Mouse (Mus musculus): ENCODE results near the gene Rnf214. TPM values are rescaled to one million over a fixed set of nuclear protein-coding genes. Genes with fewer than 3 reads are reported as not detected.

Rnf214 gene
- polyA plus RNA-seq (2015; fragmentation: Nextera tagmentation; extraction: Ambion mirVana) = 40.6 and 45.9 TPM in 2 replicates

DNA sequence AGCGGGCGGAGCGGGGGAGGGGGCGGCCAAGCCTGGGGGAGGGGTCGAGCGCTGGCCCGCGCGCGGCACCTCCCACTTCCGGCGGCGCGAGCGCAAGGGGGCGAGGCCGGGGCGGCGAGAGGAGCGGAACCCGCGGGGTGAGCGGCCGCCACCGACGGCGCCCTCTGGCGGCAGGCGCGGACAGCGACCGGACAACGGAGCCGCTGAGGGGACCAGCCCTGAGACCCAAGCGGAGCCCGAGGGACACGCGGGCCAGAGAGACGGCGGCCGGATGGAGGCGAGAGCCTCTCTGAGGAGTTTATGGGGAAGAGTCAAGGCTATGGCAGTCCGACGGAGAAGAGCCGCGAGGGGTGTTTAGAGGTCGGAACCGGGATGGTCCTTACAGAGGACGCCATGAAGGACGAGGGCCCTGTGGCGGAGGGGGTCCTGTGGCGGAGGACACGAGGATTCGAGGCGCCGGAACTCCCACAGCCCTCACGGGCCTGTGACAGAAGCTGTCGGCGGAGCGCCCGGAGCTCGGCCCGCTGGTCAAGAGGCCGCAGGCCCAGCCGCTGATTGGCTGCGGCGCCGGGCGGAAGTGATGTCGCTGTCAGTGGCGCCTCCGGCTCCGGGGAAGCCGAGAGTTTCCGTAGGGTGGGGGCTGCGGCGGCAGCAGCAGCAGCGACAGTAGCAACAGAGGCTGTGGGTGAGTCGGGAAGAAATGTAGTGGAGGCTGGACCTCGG, at the start of gene Rnf214, which contains the start of gene Pcsk7:
Rnf214 (minus strand) TSS at position 557 of the 723 bp plus-strand sequence.
Pcsk7 (plus strand) TSS at position 143 of the 723 bp plus-strand sequence.
- under 1% methylated on average over 76 of the region's 80 CpGs for WGBS
- Histone ChIP-seq H3K4me2 (peak within 1 kb of the TSS; percentile 77), H3K27me3 (replicated peaks) (no peaks in the 10 kb centered on the region), H3K9ac (peak within 1 kb of the TSS; percentile 96), H3K36me3 (peaks cover 21% of the 10 kb centered on the region), H3K9me3 (no peaks in the 10 kb centered on the region), H3K27ac (peak within 1 kb of the TSS; percentile 98), H3K4me1 (peaks cover 7% of the 10 kb centered on the region), H3K4me3 (replicated peaks) (peak within 1 kb of the TSS; percentile 92)
- peak; percentile 92 for ATAC-seq (ENCODE audit: insufficient read depth, low FRiP score, low read depth)

DNA sequence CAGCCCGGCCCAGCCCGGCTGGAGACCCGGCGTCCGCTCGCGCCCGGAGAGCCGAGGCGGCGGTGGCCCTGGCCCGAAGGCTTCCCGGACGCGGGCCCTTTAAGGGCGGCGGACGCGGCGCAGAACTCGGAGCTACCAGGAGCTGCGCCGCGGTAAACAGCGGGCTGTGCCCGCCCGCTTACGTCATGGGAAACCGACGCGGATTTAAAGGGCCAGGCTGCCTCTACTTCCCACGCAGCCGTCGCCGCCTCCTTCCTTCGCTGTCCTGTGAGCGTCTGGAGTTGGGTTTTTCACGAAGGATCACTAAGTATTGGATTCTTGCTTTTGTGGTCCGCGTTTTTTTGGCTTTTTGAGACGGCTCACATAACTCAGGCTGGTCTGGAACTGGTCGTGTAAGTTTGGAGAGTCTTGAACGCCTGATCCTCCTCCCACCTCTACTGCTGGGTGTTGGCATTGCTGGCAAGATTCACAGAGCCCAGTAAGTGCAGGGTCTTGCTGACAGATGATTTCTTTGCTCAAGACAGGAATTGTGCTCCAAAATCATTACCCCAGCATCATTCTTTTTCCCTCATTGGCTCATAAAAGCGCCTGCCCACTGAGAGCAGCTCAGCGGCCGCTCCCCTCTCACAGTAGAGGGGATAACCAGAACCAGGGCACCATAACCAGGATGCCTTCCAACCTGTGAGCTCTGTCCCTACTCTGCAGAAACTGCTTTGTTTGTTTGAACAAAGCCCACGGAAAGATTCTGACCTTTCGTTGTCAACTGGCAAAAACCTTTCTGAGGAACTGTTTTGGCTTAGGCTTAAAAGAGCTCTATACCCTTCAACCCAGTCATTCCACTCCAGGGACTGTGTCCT, 48.6 kb upstream of the Rnf214 start, which contains the start of gene Sidt2:
Sidt2 (minus strand) TSS at position 152 of the 857 bp plus-strand sequence.
- H3K9me3 ChIP-seq = no peaks in the 10 kb centered on the region
- H3K27ac ChIP-seq = peak within 1 kb of the TSS; percentile 89
- peaks cover 20% of the 10 kb centered on the region for H3K4me1 ChIP-seq
- peak within 1 kb of the TSS; percentile 81 for H3K4me3 ChIP-seq (replicated peaks)
- peak within 1 kb of the TSS; percentile 85 for H3K9ac ChIP-seq
- H3K27me3 ChIP-seq (replicated peaks) = no peaks in the 10 kb centered on the region
- peak; percentile 97 for ATAC-seq (ENCODE audit: insufficient read depth, low FRiP score, low read depth)
- peaks cover 8% of the 10 kb centered on the region; the same call in 1 of the 2 replicates for H3K36me3 ChIP-seq
- WGBS = under 1% methylated on average over 48 of the region's 48 CpGs
- peak within 1 kb of the TSS; percentile 82 for H3K4me2 ChIP-seq

DNA sequence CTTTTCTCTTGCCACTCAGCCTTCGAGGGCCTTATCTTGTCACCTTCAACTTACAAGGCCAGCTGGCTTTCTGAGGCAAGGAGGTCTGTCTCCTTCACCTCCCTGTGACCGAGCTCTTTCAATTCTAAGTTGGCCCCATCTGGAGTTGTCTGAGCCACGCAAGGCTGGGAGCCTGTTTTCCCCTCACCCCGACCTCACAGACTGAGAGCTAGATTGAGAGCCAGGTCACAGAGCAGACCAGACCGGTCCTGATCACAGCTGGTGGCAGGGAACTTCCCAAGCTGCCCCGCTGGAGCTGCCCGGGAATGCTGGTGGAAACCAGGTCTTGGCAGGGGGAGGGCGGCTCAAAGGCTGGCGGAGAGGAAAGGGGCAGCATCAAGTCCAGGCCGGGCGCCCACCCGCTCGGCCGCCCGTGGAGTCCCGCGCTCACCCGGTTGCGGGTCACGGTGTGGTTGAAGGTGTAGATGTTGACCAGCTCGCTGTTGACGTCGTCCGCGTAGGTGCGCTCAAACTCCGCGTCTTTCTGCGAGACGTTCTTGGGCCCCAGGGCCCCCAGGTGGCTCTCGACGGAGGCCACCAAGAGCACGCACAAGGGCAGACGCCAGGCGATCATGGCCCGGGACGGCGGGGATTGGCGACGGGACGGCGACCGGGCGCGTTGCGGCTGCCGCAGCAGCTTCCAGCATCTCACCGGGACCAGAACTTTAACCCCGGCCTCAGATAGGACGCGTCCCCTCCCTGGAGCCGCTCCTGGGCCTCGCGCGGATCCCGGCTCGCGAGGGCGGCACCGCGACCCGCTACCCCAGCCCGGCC, 47.8 kb upstream of the Rnf214 start:
- H3K4me2 ChIP-seq = peak overlapping the region; percentile 82
- H3K4me1 ChIP-seq = peaks cover 17% of the 10 kb centered on the region
- under 1% methylated on average over 62 of the region's 63 CpGs for WGBS
- H3K27ac ChIP-seq = peak overlapping the region; percentile 89
- no peaks in the 10 kb centered on the region for H3K27me3 ChIP-seq (replicated peaks)
- H3K9ac ChIP-seq = peak overlapping the region; percentile 85
- peaks cover 16% of the 10 kb centered on the region; the same call in 1 of the 2 replicates for H3K36me3 ChIP-seq
- H3K4me3 ChIP-seq (replicated peaks) = peak overlapping the region; percentile 81
- H3K9me3 ChIP-seq = no peaks in the 10 kb centered on the region
- ATAC-seq (ENCODE audit: insufficient read depth, low FRiP score, low read depth) = peak; percentile 52

DNA sequence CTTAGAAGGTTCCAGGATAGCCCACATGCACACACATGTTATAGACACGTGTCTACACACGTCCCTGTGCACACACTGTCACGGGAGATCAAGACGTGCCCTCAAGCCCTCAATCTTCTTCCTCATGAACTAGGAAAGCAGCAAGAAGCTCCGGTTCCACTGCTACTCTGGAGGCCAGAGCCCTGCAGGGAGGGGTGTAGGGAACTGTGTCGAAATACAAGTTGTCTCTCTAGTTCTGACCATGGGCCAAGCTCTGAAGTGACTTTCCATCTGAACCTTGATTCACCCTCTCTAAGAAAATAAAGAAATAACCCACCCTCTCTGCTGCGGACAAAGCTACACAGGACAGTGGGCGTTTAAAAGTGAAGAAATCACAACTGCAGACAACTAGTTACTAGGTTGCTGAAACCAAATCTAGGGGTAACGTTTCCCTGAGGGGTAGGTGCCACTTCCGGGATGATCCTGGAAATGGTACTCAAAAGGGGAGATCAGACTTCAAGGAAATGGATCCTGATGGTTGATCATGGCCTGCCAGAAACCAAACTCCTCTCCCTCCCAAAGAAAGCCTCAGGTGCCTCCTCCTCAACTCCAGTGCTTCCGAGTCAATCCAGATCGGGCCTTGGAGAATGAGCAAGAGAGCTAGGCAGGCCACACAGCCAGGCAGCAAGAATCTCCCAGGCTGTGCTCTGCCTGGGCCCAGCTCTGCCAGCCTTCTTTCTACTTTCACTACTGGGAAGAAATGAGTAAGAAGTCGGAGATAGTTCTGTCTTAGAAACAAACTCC, 47.0 kb upstream of the Rnf214 start:
- ATAC-seq (ENCODE audit: insufficient read depth, low FRiP score, low read depth) = no peak

DNA sequence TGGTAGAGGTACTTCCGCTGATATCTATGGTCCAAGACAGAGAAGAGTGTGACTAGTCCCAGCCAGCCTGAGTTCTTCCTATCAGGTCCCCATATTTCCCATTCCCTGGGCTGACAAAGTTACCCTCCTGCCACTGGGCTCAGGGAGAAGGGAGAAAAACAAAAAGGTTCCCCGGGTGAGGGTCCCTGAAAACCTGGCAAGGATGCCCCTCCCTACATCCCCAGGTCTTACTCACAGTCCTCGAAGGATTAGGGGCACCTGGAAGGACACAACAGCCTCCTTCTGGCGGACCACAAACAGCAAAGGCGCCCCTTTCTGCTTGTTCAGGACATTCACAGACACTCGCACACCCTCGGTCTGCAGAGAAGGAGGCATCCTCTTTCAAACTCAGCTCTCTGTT, 46.2 kb upstream of the Rnf214 start:
- ATAC-seq (ENCODE audit: insufficient read depth, low FRiP score, low read depth) = no peak
- 81% methylated on average over 7 of the region's 7 CpGs for WGBS
- Histone ChIP-seq H3K27me3 (replicated peaks) (no peaks in the 10 kb centered on the region), H3K9ac (no peak overlapping the region), H3K4me3 (replicated peaks) (peak overlapping the region; percentile 81; the same call in 1 of the 2 replicates), H3K4me1 (peaks cover 17% of the 10 kb centered on the region), H3K27ac (no peak overlapping the region), H3K36me3 (peaks cover 25% of the 10 kb centered on the region), H3K4me2 (peak overlapping the region; percentile 82), H3K9me3 (no peaks in the 10 kb centered on the region)

More for the DNA sequence above, 47.0 kb upstream of the Rnf214 start:
- peak overlapping the region; percentile 82 for H3K4me2 ChIP-seq
- no peaks in the 10 kb centered on the region for H3K9me3 ChIP-seq
- 47% methylated on average over 13 of the region's 13 CpGs for WGBS
- peak overlapping the region; percentile 81 for H3K4me3 ChIP-seq (replicated peaks)
- no peaks in the 10 kb centered on the region for H3K27me3 ChIP-seq (replicated peaks)
- peak overlapping the region; percentile 85; the same call in 1 of the 2 replicates for H3K9ac ChIP-seq
- H3K4me1 ChIP-seq = peaks cover 17% of the 10 kb centered on the region
- H3K27ac ChIP-seq = peak overlapping the region; percentile 89; the same call in 1 of the 2 replicates
- H3K36me3 ChIP-seq = peaks cover 18% of the 10 kb centered on the region; the same call in 1 of the 2 replicates

DNA sequence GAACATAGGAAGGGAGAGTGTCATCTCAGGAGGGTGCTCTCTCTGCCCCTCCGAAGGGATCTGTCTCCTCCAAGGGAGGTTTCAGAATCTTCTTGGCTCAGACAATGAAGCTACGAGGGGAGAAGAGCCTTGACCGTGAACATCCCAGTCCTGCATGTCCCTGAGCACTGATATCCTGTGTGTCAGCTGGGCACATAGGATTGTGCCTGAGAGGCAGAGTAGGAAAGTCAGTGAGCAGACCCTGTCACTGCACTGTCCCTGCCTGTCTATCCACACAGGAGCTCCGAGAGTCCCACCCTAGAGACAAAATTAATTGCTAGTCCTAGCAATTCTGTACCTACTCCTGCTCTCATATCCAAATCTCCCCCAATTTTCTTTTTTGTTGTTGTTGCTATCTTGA, 45.3 kb upstream of the Rnf214 start:
- Histone ChIP-seq H3K9ac (no peak overlapping the region), H3K9me3 (no peaks in the 10 kb centered on the region), H3K4me1 (peaks cover 17% of the 10 kb centered on the region), H3K36me3 (peaks cover 25% of the 10 kb centered on the region), H3K4me3 (replicated peaks) (no peak overlapping the region), H3K4me2 (no peak overlapping the region), H3K27ac (no peak overlapping the region), H3K27me3 (replicated peaks) (no peaks in the 10 kb centered on the region)
- WGBS = 85% methylated on average over 4 of the region's 4 CpGs
- no peak for ATAC-seq (ENCODE audit: insufficient read depth, low FRiP score, low read depth)

DNA sequence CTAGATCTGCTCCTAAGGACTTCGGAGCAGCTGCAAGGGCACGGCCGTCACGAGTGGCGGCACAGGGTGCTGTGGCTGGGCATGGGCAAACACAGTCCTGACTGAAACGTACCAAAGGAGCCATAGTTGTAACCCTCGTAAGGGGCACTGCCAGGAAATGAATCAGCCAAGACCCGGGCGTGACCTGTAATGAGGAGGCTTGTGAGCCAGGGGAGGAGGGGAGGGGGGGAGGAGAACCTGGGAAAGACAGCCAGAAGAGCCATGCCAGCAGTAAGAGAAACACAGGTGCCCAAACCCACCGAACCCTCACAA, 40.1 kb upstream of the Rnf214 start:
- H3K36me3 ChIP-seq = peaks cover 49% of the 10 kb centered on the region
- no peak overlapping the region for H3K4me2 ChIP-seq
- H3K27ac ChIP-seq = no peak overlapping the region
- 0 out of 2 replicates have a peak, but pooled peaks cover 5% of the 10 kb centered on the region for H3K4me1 ChIP-seq
- WGBS = 84% methylated on average over 10 of the region's 10 CpGs
- ATAC-seq (ENCODE audit: insufficient read depth, low FRiP score, low read depth) = no peak
- no peaks in the 10 kb centered on the region for H3K9me3 ChIP-seq
- H3K27me3 ChIP-seq (replicated peaks) = no peaks in the 10 kb centered on the region
- no peak overlapping the region for H3K9ac ChIP-seq
- H3K4me3 ChIP-seq (replicated peaks) = no peak overlapping the region

DNA sequence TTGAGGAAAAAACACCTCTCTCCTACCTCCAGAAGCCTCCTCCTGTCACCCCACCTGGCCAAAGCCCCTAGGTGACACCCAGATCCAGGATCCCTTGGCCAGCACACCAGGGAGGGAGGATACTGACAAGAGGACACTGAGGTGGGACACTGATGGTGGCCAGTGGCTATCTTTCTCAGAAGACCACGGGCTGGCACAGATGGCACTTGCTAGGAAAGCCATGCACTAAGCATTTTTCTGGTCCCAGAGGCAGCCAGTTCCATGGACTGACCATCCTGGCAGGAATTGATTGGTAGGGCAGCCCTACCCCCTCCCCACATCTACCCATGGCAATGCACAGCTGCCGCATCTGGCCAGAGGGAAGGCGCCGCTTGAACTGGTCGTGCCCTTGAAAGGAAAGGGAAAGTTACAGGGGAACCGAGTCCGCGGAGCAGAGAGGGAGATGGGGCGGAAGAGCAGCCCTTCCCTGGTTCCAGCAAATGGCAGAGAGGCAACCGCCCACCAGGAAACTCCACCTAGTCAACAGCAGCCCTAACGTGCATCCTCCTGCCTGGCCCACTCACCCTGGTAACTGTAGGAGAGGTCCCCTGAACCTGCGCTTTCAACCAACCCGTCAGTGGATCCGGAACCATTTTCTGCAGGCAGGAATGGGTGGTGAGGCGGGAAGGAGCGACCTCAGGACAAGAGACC, 39.6 kb upstream of the Rnf214 start:
- Histone ChIP-seq H3K27me3 (replicated peaks) (no peaks in the 10 kb centered on the region), H3K9me3 (no peaks in the 10 kb centered on the region)
- WGBS = 87% methylated on average over 16 of the region's 16 CpGs

DNA sequence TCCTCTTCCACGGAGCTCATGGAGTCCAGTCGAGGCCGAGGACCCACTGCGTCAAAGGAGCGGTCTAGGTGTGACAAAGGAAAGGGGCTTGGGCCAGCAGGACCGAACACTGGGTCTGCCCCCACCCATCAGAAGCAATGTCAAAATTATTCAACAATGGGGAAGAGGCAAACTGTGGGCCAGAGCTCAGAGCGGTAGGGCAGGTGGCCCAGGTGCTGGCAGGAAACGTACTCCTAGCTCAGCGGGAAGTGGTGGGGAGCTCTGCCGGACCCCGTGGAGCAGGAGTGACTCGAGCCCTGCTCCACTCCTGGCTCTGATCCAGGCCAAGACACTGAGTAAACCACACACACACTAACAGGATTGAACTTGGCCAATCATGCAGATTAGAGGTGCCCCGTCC, 39.0 kb upstream of the Rnf214 start:
- Histone ChIP-seq H3K4me3 (replicated peaks) (no peak overlapping the region), H3K36me3 (peaks cover 53% of the 10 kb centered on the region), H3K9ac (no peak overlapping the region), H3K27me3 (replicated peaks) (no peaks in the 10 kb centered on the region), H3K27ac (no peak overlapping the region), H3K4me1 (0 out of 2 replicates have a peak, but pooled peaks cover 5% of the 10 kb centered on the region), H3K4me2 (no peak overlapping the region), H3K9me3 (no peaks in the 10 kb centered on the region)
- no peak for ATAC-seq (ENCODE audit: insufficient read depth, low FRiP score, low read depth)
- WGBS = 83% methylated on average over 13 of the region's 13 CpGs

More for the DNA sequence above, 39.6 kb upstream of the Rnf214 start:
- H3K36me3 ChIP-seq = peaks cover 50% of the 10 kb centered on the region
- ATAC-seq (ENCODE audit: insufficient read depth, low FRiP score, low read depth) = no peak
- 0 out of 2 replicates have a peak, but pooled peaks cover 5% of the 10 kb centered on the region for H3K4me1 ChIP-seq
- no peak overlapping the region for H3K4me2 ChIP-seq
- H3K4me3 ChIP-seq (replicated peaks) = no peak overlapping the region
- H3K27ac ChIP-seq = no peak overlapping the region
- no peak overlapping the region for H3K9ac ChIP-seq
